Mouse (Mus musculus) hindbrain, embryonic 15.5 days (tissue): ENCODE data around the gene Selenon. TPM values are rescaled to one million over a fixed set of nuclear protein-coding genes. Genes with fewer than 3 reads are reported as not detected.
A peak's percentile ranks its signal among the peaks of the same experiment; 100 is the strongest.

Source experiments
- ATAC-seq: fragments of 200-750 bp; cut with Nextera tagmentation; 2 replicates; pipeline ENCODE4 v1.8.0; 2017; ENCODE audit warnings: low read depth, moderate number of reproducible peaks, moderate TSS enrichment; ENCODE audit not compliant: low FRiP score
- H3K27ac ChIP-seq: fragments of 300-500 bp; sonication (generic); replicated peaks from 2 replicates; pipeline ENCODE4 v1.5.1; 2015; ENCODE audit warnings: mild to moderate bottlenecking, inconsistent platforms
- H3K27me3 ChIP-seq: fragments of 300-500 bp; sonication (generic); 2 replicates; pipeline ENCODE4 v1.6.1; 2015; ENCODE audit warnings: control low read depth, inconsistent platforms
- H3K36me3 ChIP-seq: fragments of 300-500 bp; sonication (generic); 2 replicates; pipeline ENCODE4 v1.6.1; 2015; ENCODE audit warnings: control low read depth, inconsistent platforms
- H3K4me1 ChIP-seq: fragments of 300-500 bp; sonication (generic); replicated peaks from 2 replicates; pipeline ENCODE4 v1.6.1; 2015; ENCODE audit warnings: control low read depth, inconsistent platforms
- H3K4me2 ChIP-seq: fragments of 300-500 bp; sonication (generic); 2 replicates; pipeline ENCODE4 v1.6.1; 2015; ENCODE audit warnings: moderate library complexity, mild to moderate bottlenecking, inconsistent platforms
- H3K4me3 ChIP-seq: fragments of 300-500 bp; sonication (generic); 2 replicates; pipeline ENCODE4 v1.5.1; 2015; ENCODE audit warnings: mild to moderate bottlenecking, inconsistent platforms
- H3K9ac ChIP-seq: fragments of 300-500 bp; sonication (generic); 2 replicates; pipeline ENCODE4 v1.6.1; 2015; ENCODE audit warnings: inconsistent platforms
- H3K9me3 ChIP-seq: fragments of 300-500 bp; sonication (generic); 2 replicates; pipeline ENCODE4 v1.6.1; 2016; ENCODE audit warnings: control low read depth, inconsistent platforms
- WGBS: fragments of 180-500 bp; shearing (Covaris S2); methylation state at CpG from one replicate; pipeline ENCODE4 v1.1.7; 2015; 5-methylcytosine and 5-hydroxymethylcytosine counted together
- polyA plus RNA-seq: library from polyadenylated mRNA; unstranded; fragments of >200 nt; fragmentation: Nextera tagmentation; extraction: Ambion mirVana; gene quantifications from 2 replicates; pipeline ENCODE4 v1.2.1, GENCODE M21; 2015

The Selenon gene
- polyA plus RNA-seq, 1 experiment from 2014 or later: 31.2 TPM

GRCm38 (mm10) chr4:134572449-134573300 is 20.7 kb upstream of the Selenon start:
- ATAC-seq: no peak
- WGBS: 73% methylated on average over 24 of the region's 24 CpGs

GRCm38 (mm10) chr4:134570704-134571451 is 18.9 kb upstream of the Selenon start:
- Histone ChIP-seq H3K4me1 (peaks cover 34% of the 10 kb centered on the region), H3K36me3 (no peaks in the 10 kb centered on the region), H3K27ac (peak overlapping the region; percentile 45), H3K9me3 (no peaks in the 10 kb centered on the region), H3K9ac (no peak overlapping the region), H3K27me3 (no peaks in the 10 kb centered on the region), H3K4me2 (no peak overlapping the region), H3K4me3 (no peak overlapping the region)
- ATAC-seq: 0 out of 2 replicates have a peak, but pooled peaks have one; percentile 20
- 46% methylated on average over 14 of the region's 14 CpGs for WGBS

More at GRCm38 (mm10) chr4:134572449-134573300, 20.7 kb upstream of the Selenon start:
- no peak overlapping the region for H3K27ac ChIP-seq
- no peaks in the 10 kb centered on the region for H3K9me3 ChIP-seq
- H3K4me1 ChIP-seq: peaks cover 30% of the 10 kb centered on the region
- H3K4me3 ChIP-seq: no peak overlapping the region
- no peaks in the 10 kb centered on the region for H3K36me3 ChIP-seq
- no peaks in the 10 kb centered on the region for H3K27me3 ChIP-seq
- no peak overlapping the region for H3K9ac ChIP-seq
- no peak overlapping the region for H3K4me2 ChIP-seq

GRCm38 (mm10) chr4:134569831-134570230 is 17.9 kb upstream of the Selenon start:
- Histone ChIP-seq H3K4me3 (no peak overlapping the region), H3K9me3 (no peaks in the 10 kb centered on the region), H3K36me3 (peaks cover 7% of the 10 kb centered on the region), H3K4me1 (peaks cover 30% of the 10 kb centered on the region), H3K27me3 (no peaks in the 10 kb centered on the region), H3K9ac (no peak overlapping the region), H3K27ac (peak overlapping the region; percentile 45; the same call in 1 of the 2 replicates), H3K4me2 (no peak overlapping the region)
- ATAC-seq: no peak
- WGBS: 67% methylated on average over 8 of the region's 8 CpGs

GRCm38 (mm10) chr4:134569205-134569604 is 17.2 kb upstream of the Selenon start:
- no peak for ATAC-seq
- 75% methylated on average over 6 of the region's 6 CpGs for WGBS
- no peak overlapping the region for H3K27ac ChIP-seq
- H3K9me3 ChIP-seq: no peaks in the 10 kb centered on the region
- H3K4me3 ChIP-seq: no peak overlapping the region
- H3K4me2 ChIP-seq: no peak overlapping the region
- peaks cover 30% of the 10 kb centered on the region for H3K4me1 ChIP-seq
- H3K36me3 ChIP-seq: peaks cover 7% of the 10 kb centered on the region
- no peaks in the 10 kb centered on the region for H3K27me3 ChIP-seq
- no peak overlapping the region for H3K9ac ChIP-seq

DNA sequence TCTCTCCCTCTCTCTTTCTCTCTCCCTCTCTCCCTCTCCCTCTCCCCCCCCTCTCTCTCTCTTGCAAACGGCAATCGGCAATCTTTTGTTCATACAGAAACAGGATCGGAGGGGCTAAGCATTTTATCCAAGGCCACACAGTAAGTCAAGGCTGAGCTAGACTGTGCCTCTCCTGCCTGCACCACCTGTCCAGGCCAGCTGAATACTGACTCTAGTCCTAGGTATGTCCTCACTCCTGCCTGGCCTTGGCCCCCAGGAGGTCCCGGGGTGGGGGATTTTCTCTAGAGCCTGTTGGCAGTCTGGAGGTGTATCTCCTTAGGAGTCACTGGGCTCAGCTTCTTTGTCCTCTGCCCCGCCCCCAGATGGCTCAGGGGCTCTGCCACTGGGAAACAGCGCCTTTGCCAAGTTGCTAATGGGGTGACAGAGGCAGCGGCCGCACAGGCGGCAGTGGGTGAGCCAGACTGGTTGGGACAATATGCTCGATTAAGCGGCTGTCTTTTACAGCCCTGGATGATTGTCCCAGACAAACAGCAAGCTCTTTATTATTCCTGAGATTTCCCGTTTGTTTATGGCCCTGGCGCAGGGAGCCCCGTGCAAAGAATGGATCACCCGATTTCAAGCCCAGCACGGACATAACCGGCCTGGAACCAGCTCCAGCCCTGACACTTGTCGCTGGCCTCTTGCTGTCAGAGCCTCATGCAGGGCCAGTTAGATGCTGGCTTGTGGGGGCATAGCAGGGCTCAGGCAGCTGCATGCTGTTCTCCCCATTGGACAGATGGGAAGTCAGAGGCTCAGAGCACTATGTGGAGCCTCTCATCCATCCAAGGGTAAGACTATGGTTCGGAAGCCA is 15.6 kb upstream of the Selenon start:
- H3K4me1 ChIP-seq: peaks cover 28% of the 10 kb centered on the region
- H3K4me2 ChIP-seq: no peak overlapping the region
- ATAC-seq: peak; percentile 79
- H3K9ac ChIP-seq: no peak overlapping the region
- H3K27me3 ChIP-seq: no peaks in the 10 kb centered on the region
- H3K9me3 ChIP-seq: no peaks in the 10 kb centered on the region
- peak overlapping the region; percentile 69 for H3K27ac ChIP-seq
- peaks cover 7% of the 10 kb centered on the region for H3K36me3 ChIP-seq
- no peak overlapping the region for H3K4me3 ChIP-seq
- WGBS: 23% methylated on average over 19 of the region's 19 CpGs

DNA sequence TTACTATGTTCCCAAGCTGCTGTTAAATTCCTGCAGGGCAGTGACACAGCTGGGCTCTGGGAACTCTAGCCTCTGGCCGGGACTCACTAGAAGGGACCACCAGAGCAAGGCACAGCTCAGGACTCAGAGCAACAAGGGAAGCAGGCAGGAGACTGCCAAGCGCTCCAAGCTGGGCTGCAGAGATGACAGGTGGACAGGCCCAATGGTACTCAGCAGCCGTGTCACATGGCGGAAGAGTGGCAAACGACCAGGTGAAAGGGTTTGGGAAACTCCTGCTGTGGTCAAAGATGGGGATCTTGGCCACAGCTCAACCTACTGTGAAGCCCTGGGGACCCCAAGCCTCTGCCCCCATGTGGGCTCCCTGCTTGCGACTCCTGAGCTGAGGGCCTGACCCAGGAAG is 12.1 kb upstream of the Selenon start:
- H3K4me3 ChIP-seq: no peak overlapping the region
- no peak for ATAC-seq
- H3K4me1 ChIP-seq: peaks cover 14% of the 10 kb centered on the region

DNA sequence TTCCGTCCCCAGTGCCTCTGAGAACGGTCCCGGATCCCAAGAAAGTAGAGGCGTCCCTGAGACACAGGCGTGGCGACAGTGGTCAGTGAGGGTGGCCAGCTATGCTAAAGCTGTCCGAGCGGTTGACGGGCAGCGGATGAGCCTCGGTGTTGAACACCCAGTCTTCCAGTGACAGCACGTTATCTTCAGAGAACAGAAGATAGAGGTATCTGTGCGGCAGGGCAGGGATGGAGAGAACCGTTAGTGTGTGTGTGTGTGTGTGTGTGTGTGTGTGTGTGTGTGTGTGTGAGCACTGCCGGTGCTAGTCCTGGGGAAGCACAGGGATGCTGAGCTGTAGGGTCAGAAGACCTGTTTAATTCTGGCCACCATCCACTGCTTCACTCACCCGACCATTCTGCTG is 11.7 kb upstream of the Selenon start:
- H3K27ac ChIP-seq: no peak overlapping the region
- no peaks in the 10 kb centered on the region for H3K9me3 ChIP-seq
- no peak overlapping the region for H3K4me3 ChIP-seq
- 90% methylated on average over 16 of the region's 16 CpGs for WGBS
- H3K4me2 ChIP-seq: no peak overlapping the region
- peaks cover 15% of the 10 kb centered on the region for H3K4me1 ChIP-seq
- no peaks in the 10 kb centered on the region for H3K27me3 ChIP-seq
- peaks cover 7% of the 10 kb centered on the region for H3K36me3 ChIP-seq
- no peak for ATAC-seq
- no peak overlapping the region for H3K9ac ChIP-seq

More for the DNA sequence above, 12.1 kb upstream of the Selenon start:
- WGBS: 83% methylated on average over 6 of the region's 6 CpGs
- Histone ChIP-seq H3K36me3 (peaks cover 7% of the 10 kb centered on the region), H3K27me3 (no peaks in the 10 kb centered on the region), H3K27ac (no peak overlapping the region), H3K4me2 (no peak overlapping the region), H3K9me3 (no peaks in the 10 kb centered on the region), H3K9ac (no peak overlapping the region)

GRCm38 (mm10) chr4:134562014-134562413 is 10.0 kb upstream of the Selenon start:
- Histone ChIP-seq H3K9ac (no peak overlapping the region), H3K4me2 (no peak overlapping the region), H3K27ac (no peak overlapping the region), H3K9me3 (no peaks in the 10 kb centered on the region), H3K36me3 (peaks cover 7% of the 10 kb centered on the region), H3K27me3 (no peaks in the 10 kb centered on the region), H3K4me1 (peaks cover 15% of the 10 kb centered on the region), H3K4me3 (no peak overlapping the region)
- no peak for ATAC-seq
- WGBS: 79% methylated on average over 2 of the region's 2 CpGs

DNA sequence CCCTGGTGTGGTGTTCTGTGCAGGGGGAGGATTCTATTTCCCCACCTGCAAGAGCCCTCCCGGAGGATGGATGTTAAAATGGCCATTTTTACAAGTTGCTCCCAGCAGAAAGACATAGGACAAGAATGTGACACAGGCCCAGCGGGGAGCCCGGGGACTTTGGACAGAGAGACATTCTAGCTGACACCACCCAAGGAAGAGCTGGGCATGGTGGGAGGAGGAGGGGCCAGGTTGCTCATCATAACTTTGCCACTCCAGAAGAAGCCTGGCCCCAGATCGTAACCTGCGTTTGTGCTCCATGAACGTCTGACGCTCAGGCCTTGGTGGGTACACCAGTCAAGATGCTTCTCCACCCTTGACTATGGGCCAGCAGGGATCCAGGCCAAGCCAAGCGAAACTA is 8.7 kb upstream of the Selenon start:
- WGBS: 92% methylated on average over 8 of the region's 8 CpGs
- Histone ChIP-seq H3K4me2 (no peak overlapping the region), H3K27ac (no peak overlapping the region), H3K9me3 (no peaks in the 10 kb centered on the region), H3K4me1 (peaks cover 16% of the 10 kb centered on the region), H3K27me3 (no peaks in the 10 kb centered on the region), H3K9ac (no peak overlapping the region), H3K4me3 (no peak overlapping the region), H3K36me3 (peaks cover 7% of the 10 kb centered on the region)
- no peak for ATAC-seq

GRCm38 (mm10) chr4:134559154-134559553 is 7.2 kb upstream of the Selenon start:
- H3K27me3 ChIP-seq: no peaks in the 10 kb centered on the region
- no peak overlapping the region for H3K9ac ChIP-seq
- WGBS: 88% methylated on average over 7 of the region's 7 CpGs
- ATAC-seq: no peak
- no peaks in the 10 kb centered on the region for H3K9me3 ChIP-seq
- no peak overlapping the region for H3K4me3 ChIP-seq
- peaks cover 16% of the 10 kb centered on the region for H3K4me1 ChIP-seq
- H3K4me2 ChIP-seq: no peak overlapping the region
- H3K27ac ChIP-seq: no peak overlapping the region
- no peaks in the 10 kb centered on the region for H3K36me3 ChIP-seq

DNA sequence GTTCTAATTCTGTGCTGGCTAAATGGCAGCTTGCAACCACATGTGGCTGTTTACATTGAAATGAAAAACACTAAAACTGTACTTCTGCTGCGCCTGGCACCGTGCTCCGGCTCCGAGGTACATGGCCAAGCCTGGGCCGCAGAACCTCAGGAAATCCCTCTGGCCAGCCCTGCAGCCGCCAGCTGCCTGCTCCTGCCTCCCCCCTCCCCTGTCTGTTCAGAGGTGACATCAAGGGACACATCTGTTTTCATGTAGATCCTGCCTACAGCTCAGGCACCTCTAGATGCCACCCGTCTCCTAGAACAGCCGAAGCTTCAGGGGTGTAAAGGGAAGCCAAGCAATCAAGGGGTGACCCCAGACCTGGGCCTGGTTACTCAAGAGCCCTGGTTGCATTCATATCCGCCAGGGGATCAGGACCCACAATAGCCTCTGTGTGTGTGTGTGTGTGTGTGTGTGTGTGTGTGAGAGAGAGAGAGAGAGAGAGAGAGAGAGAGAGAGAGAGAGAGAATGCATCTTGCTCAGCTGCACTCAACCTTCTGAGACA is 6.7 kb upstream of the Selenon start:
- H3K4me1 ChIP-seq: peaks cover 16% of the 10 kb centered on the region
- H3K4me3 ChIP-seq: no peak overlapping the region
- no peaks in the 10 kb centered on the region for H3K36me3 ChIP-seq
- H3K27ac ChIP-seq: no peak overlapping the region
- no peaks in the 10 kb centered on the region for H3K9me3 ChIP-seq
- no peak overlapping the region for H3K4me2 ChIP-seq
- no peak overlapping the region for H3K9ac ChIP-seq
- no peak for ATAC-seq
- 51% methylated on average over 9 of the region's 9 CpGs for WGBS
- H3K27me3 ChIP-seq: no peaks in the 10 kb centered on the region
